Mouse (Mus musculus) megakaryocyte, embryonic 14.5 days (primary cell): ENCODE results near the gene Gm26938.

Source experiments
- FLI1 ChIP-seq: IDR thresholded peaks from 2 replicates; pipeline ENCODE4 v1.6.1; 2012; ENCODE audit warnings: low read length, inconsistent platforms, mixed read lengths
- GATA1 ChIP-seq: IDR thresholded peaks from 3 replicates; pipeline ENCODE4 v1.6.1; 2012; ENCODE audit warnings: mixed read lengths, low read length, inconsistent platforms, borderline replicate concordance

GRCm38 (mm10) chr5:139816445-139816844 is 9.8 kb downstream of the Gm26938 start:
- TF ChIP-seq GATA1 = no peak
- TF ChIP-seq FLI1 = no peak
